Mouse (Mus musculus) Muller cell, postnatal 12 days (primary cell): Measurements from ENCODE around the gene Cyp2t4.

Experiments used
- DNase-seq: peaks from one replicate; pipeline ENCODE4 v3.0.0-alpha.2; 2015; ENCODE audit errors: inconsistent ontology term

The Cyp2t4 gene

DNA sequence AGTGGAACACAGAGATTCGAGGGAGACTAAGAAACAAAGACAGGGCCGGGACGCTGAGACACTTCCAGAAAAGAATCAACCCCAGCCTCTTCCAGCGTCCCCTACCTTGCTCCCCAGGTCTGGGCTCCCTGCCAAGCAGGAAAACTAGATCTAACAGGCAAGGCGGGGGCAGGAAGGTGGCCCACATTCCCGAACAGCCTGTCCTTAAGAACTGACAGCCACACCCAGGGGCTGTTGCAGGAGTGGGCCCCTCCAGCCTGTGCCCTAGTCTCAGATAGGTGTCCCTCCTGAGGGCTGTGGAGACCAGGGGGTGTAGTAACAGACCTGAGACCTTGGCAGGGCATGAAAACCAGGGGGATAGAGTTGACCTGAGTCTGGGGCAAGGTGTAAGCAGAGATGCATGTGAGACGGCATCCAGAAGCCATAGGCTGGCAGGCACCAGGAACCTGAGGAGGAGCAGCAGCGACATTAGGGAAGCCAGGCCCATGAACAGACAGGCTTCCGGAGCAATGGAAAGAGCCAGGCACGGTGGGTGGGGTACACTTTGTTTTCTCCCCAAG, at the start of gene Cyp2t4:
Cyp2t4 (plus strand) TSS at position 510 of the 560 bp plus-strand sequence.
- no peak for DNase-seq

DNA sequence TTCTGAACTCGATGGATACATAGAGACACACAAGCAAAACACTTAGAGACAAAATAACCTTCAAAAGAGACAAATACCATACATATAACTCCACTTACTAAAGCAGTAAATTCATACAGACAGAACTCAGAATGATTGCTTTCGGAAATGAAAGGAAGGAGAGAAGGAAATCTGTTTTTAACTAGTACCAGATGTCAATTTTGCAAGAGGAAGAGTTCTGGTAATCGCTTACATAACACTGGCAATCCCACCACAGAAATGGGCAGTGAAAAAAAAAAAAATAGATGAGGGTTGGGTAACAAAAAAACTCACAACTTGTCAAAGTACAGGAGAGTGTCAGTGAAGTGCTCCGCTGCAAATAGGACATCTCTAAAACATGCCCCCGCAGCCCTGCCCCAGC, 48.6 kb upstream of the Cyp2t4 start:
- DNase-seq: no peak

DNA sequence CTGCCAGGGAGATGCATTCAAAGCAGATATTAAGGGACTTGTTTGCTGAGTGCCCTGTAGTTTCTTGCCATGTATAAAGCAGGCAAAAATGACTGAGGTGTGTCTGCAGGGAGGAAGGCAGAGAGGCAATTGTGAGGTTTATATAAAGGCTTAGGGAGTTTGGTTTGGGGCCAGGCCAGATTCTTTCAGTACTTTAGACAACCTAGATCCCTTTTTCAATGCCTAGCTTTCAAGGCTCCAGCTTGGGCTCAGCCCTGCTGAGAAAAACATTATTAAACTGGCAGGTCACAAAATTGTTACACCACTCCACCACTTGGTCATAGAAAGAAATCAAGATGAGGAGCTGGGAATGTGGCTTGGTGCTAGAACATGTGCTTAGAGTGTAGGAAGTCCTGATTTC, 43.2 kb upstream of the Cyp2t4 start:
- no peak for DNase-seq

DNA sequence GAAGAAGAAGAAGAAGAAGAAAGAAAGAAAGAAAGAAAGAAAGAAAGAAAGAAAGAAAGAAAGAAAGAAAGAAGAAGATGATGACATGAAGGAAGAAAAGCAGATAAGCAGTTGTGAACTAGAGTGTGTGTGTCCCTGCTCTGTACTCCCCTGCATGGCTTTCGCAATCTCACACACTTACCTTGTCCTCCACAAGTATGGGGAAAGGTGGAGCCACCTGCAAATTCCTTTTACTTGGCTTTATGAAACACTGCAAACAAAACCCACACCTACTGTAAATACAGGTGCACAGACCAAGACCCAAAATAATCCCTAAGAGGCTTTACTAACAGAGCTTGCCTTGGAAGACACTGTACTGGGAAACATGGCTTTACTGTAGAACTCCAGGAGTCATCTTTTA, 42.5 kb upstream of the Cyp2t4 start:
- DNase-seq: no peak

DNA sequence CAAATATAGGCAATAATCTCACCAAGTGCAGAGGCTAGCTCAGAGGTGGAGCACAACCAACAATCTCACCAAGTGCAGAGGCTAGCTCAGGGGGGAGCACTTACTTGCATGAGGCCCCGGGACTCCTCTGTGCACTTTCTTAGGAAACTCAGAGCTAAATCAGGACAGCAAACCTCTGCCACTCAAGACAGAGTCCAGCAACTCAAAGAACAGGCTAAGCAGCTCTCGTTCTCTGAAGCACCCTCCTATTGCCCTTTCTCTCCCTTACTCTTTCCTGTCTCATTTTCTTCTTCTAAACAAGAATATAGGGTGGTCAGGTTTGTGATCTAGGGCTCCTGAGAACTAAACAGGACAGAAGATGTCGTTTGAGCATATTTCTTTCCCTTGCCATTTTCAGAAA, 41.5 kb upstream of the Cyp2t4 start:
- DNase-seq: no peak

DNA sequence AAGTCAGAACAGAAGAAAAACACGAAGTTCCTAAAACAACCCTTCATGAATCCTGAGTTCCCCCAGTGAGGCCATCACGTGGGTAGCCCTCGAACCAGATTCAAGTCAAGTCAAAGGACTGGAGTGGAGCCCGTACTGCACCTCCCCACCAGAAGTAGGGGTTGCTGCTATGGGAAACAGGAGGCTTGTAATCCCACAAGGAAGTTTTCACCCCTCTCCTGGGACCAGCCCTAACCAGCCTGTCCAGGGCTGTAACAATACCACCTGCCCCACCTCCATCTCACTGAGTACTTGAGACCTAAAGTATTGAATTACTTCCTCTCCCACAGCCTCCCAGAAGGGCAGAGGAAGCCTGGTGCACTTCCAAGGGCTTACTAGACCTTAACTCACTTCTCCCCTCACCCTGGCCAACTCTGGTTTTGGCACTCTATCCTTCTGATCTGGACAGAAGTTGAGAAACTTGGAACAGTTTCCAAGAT, 35.4 kb upstream of the Cyp2t4 start:
- DNase-seq: peak; percentile 9

DNA sequence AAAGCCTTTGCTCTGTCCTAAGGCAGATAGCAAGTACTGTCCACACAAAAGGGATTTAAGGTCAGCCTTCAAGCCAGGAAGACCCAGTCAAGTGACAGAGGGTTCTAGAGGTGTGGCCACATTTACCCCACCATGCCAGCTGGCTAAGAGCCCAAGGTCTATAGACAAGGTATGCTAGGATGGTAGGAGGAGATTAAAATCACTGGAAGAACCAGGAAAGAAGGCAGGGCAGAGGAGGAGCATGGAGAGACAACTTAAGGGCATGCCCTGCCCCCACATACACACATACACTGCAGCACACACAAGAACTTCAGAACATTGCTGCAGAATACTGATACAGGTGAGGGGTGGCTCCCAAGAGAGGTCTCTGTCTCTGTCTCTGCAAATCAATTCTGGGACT, 33.8 kb upstream of the Cyp2t4 start, which contains the start of gene Cyp2f2:
Cyp2f2 (plus strand) TSS at position 234 of the 400 bp plus-strand sequence.
- DNase-seq: no peak

DNA sequence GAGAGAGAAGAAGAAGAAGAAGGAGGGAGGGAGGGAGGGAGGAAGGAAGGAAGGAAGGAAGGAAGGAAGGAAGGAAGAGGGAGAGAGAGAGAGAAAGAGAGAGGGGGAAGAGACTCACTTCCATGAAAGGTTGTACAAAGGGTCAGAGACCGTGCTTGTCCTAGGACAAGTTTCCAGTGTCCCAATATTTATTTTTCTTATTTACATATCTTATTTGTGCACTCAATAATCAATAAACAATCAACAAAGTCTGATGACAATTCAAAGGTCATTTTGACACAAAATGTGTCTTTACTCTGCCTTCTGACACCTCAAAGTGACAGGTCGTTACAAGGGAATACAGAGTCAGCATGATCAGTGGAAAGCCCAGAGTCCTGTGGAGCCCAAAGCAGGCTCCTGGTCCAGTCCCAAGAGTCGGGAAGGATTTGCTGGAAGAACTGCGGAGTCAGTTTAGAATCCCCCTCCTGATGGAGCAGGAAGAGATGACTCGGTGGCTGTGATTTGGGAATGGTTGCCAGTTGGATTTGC, 29.1 kb upstream of the Cyp2t4 start:
- no peak for DNase-seq

DNA sequence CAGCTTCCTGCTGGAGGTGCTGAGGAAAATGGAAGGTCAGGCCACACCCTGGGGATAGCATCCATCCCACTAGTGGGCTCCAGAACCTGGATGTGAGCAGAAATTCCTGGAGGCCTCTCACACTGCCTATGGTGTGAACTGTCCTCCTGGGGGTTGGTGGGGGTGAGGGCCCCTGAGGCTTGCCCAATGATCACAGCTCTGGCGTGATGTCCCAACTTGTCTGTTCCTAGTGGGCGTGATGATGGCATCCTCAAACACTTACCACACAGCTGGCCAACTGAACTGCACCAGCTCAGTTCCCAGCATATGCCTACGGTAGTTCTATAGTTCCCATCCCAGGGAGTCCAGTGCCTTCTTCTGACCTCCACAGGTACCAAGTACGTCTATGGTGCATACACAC, 28.5 kb upstream of the Cyp2t4 start:
- DNase-seq: no peak

DNA sequence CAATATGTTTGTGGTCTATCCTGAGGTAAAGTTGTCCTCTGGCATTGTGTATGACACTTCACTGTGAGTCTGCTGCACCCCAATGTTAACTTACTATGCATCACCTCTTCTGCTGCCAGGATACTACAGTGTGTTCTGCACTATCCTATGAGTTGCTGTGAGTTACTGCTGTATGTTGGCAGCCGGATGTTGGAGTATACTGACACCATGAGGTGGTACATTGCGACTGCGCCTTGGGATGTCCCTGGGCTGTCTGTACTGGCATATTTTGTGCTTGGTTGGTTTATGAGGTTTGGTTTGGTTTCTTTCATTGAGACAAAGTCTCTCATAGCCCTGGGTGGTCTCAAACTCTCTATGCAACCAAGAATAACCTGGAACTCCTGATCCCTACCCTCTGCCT, 25.4 kb upstream of the Cyp2t4 start:
- DNase-seq: no peak

DNA sequence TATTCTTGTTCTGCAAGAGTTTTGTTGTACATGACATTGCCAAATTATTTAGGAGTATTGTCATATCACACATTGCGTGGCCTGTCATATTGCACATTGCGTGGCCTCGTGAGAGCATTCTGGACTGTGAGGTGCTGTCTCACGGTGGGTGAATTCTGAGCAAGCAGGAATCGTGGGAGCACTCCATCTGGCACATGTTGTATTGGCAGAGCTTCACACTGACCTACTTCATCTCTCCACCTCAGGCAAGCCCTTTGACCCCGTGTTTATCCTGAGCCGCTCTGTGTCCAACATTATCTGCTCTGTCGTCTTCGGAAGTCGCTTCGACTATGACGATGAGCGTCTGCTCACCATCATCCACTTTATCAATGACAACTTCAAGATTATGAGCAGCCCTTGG, 24.6 kb upstream of the Cyp2t4 start:
- no peak for DNase-seq

DNA sequence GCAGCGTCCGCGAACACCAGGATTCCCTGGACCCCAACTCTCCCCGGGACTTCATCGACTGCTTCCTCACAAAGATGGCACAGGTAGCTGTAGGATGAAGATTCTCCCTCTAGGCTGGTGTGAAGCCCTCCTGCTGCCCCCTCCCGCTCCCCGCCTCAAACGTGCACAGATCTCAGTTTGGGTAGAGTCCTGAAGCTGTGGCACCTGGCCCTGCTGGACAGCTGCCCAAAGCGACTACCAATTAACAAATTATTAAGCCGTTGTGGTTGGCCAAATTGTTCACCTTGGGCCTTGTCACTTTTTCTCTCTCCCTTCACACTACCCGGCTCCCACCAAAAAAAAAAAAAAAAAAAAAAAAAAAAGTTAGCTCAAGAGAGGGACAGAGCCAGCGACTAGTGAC, 23.7 kb upstream of the Cyp2t4 start:
- DNase-seq: no peak

DNA sequence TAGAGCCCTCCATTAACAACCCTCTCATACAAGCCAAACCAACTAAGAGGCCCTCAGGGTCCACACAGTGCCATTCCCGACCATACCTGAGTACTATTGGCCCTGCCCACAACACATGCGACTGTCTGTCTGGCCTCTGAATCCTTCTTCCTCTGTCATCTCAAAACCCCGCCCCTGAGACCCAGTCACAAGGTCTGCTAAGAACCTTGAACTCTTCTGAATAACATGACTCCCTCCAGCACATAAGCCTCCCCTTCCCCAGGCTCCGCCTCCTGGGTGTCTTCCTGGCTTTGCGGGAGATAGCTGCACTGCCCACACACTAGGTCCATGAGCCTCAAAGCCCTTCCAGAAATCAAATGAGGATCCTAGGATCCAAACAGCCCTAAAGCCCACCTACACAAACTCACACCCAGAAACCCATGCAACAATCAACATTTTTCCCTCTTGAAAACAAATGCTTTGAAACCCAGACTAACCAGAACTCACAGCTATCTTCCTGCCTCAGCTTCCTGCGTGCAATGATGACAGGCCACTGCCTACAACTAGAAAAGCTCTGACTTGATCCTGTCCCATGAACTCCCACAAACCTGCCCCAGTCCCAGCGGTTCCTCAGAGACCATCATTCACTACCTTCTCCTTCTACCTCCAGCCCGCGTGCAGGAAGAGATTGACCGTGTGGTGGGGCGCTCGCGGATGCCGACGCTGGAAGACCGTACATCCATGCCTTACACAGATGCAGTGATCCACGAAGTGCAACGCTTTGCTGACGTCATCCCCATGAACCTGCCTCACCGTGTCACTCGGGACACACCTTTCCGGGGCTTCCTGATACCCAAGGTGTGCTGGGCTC, 22.8 kb upstream of the Cyp2t4 start:
- DNase-seq: no peak

DNA sequence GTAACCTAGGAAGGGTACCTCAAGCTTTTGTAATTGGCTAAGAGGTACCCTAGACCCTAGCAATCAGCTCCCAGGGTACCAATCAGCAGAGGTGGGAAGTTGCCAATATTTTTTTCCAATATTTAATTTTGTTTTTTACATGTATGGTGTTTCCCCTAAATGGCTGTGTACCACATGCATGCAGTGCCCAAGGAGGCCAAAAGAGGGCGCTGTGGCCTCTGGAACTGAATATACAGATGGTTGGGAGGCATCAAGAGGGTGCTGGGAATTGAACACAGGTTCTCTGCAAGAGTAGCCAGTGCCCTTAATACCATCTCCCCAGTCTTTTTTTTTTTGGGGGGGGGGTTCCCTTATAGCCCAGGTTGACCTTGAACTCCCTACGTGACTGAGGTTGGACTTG, 22.1 kb upstream of the Cyp2t4 start:
- no peak for DNase-seq

DNA sequence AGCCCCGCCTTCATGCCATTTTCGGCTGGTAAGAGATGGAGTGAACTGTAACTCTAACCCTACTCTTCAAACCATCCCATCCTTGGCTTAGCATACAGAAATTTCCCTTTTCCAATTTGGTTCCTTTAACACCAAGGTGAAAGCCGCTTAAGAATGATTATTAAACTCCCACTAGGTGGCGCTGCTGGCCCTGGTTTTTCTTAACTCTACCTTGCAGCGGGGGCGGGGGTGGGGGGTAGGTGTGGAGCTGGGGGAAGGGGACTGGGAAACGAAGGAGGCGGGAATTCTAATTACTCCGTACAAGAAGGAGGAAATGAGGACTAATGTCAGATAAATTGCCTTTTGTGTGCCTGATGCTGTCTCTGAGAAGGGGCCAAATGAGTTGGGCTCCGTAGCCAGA, 20.9 kb upstream of the Cyp2t4 start:
- peak; percentile 26 for DNase-seq

DNA sequence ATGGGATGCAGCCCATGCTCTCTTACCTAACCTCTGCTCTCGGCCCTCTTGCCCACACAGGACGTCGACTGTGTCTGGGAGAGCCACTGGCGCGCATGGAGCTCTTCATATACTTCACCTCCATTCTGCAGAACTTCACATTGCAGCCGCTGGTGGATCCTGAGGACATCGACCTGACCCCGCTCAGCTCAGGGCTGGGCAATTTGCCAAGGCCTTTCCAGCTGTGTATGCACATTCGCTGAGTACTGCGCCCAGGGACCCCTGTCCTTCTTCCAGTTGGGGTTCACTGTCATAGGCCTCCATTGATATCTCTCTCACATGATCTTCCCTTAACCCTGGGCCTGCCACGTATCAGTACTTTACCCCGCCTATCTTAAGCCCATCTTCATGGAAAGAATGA, 20.4 kb upstream of the Cyp2t4 start:
- DNase-seq: no peak

DNA sequence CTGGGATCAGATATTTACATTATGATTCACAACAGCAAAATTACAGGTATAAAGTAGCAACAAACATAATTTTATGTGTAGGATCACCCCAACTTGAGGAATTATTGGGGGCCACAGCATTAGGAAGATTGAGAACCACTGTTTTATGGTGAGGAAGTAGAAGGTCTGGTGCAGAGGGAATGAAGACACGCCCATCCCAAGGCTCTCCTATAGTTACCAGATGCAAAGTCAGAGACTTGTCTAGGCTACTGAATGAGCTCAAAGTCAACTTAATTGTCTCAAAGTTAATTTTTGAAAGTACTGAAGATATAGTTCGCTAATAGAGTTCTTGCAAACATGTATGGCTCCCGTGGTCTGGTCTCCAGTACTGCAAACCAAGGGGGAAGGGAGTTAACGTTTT, 19.8 kb upstream of the Cyp2t4 start:
- no peak for DNase-seq

DNA sequence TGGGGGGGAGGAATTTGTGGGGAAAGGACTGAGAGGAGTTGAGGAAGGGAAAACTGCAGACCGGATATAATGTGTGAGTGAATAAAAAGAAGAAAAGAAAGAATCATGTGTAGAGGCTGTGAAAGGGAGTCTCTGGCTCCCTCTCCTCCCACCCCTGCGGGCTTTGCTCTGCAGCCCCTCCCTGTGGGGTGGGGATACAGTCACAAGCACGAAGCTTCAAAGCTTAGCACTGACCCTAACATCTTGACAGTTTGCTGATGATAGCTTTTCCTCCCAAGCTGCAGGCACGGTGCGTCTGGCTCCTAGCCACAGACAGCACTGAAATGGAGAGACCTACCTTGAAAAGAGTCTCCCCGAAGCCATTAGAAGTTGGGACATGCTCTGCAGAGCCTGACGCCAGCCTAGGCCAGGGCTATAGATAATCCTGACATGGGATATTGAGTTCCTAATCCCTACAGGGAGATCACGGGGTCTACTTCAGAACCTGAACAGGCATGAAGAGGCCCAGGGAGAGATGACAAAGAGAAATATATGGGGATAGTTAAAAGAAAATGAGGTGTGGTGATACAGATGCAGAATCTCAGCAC, 17.0 kb upstream of the Cyp2t4 start:
- no peak for DNase-seq

DNA sequence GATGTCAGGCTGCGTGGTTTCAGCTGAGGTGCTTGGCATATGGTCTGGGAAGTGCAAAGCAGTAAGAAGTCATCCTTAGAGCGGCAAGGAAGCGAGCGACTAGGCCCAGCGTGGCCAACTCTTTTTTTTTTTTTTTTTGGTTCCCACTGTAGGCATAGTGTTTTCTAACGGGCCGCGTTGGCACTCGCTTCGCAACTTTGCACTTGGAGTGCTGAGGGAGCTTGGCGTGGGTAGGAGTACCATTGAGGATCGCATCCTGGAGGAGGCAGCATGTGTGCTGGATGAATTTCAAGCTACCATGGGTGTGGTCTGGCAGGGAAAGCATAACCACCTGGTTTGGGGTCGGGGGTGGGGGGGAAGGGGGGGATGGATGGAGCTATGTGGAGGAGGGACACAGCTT, 2.5 kb downstream of the Cyp2t4 start:
- DNase-seq: no peak

DNA sequence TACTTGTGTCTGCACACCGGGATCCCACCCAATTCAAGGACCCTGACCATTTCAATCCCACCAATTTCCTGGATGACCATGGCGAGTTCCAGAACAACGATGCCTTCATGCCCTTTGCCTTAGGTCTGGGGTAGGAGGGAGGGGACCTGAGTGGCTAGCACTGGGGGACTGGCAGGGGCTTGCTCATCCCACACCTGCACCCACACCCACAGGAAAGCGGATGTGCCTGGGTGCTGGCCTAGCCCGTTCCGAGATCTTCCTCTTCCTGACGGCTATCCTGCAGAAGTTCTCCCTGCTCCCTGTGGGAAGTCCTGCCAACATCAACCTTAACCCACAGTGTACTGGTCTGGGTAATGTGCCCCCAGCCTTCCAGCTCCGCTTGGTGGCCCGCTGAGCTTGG, 4.7 kb downstream of the Cyp2t4 start:
- DNase-seq: no peak

DNA sequence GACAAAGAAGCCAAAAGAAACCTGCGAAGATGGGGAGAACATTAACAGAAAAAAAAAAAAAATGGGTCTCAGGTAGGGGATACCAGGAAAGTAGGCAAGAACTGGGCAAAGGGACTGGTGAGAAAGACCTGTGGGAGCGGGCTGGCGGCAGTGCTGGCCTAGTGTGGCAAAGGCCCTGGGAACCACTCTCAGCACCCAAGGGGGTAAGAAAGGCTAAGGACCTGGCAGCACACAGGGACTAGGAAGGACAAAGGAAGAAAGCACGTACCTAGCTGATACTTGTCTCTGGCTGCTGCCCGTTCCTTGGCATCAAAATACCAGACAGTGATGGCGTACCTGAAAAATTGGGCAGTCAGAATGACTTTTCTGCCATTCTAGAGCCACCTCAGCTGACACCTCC, 5.7 kb downstream of the Cyp2t4 start:
- no peak for DNase-seq

DNA sequence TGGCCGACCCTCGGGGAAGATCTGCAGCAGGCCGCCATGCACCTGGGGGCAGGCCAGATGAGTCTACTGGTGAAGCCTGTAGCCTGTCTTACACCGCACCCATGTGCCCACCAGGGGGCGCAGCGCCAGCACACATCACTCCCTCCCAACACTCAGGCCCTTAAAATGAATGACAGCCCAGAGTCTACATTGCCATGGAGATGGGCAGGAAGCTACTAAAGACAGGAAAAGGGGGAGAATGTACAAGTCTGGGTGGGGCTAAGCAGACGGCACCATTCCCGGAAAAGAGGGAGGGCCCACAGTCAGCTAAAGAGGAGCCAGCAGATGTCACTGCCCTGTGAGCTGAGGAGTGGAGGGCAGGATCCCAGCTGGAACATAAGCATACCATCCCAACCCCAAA, 6.4 kb downstream of the Cyp2t4 start:
- peak; percentile 90 for DNase-seq

DNA sequence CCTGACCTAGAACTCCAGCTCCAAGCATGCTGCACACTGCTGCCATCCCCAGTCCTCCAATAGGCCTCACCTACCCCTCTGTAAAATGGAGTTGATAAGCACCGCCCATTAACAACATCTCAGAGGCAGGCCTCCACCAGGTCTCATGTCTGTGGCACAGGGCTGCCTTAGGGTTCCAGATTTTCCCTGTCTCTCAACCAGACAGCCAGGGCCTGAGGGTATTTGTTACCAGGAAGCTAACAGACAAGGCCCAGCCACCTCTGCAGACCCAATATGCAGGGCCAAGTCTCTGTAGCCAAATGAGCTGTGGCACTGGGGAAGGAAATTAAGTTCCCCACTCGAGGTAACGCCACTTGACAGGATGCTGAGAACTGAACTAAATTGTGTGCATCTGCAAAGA, 7.4 kb downstream of the Cyp2t4 start:
- DNase-seq: no peak
